ENCODE assay signal across 8 mouse cellular contexts in genomic region chr14:21500154-21501047, GRCm38 (mm10). TPM values are rescaled to one million over a fixed set of nuclear protein-coding genes. Genes with fewer than 3 reads are reported as not detected.
A peak's percentile ranks its signal among the peaks of the same experiment; 100 is the strongest.
DNase-seq lines count a peak whose midpoint lies in the region; ATAC-seq and TF ChIP-seq lines count a peak whose summit lies in the region.

No protein-coding gene starts in this region.

- H3K9ac ChIP-seq in MEL (ENCODE audit: control insufficient read depth, low read depth, low read length, poor library complexity, severe bottlenecking), result peak overlapping the region; percentile 93
- peak overlapping the region; percentile 99 for H3K9ac ChIP-seq in forebrain, postnatal 0 days
- H3K9ac ChIP-seq in lung, embryonic 15.5 days, result peak overlapping the region; percentile 81

- H3K4me2 ChIP-seq in forebrain, postnatal 0 days (ENCODE audit: low read depth), result peak overlapping the region; percentile 90
- peak overlapping the region; percentile 94 for H3K4me2 ChIP-seq in lung, embryonic 15.5 days

- peak; percentile 94 for ATAC-seq in forebrain, postnatal 0 days
- peak; percentile 96 for ATAC-seq in lung, embryonic 15.5 days (ENCODE audit: borderline replicate concordance, extremely low read depth, low FRiP score, low TSS enrichment)

- peak; percentile 100 for DNase-seq in MEL (ENCODE audit: low read depth, low spot score)
- peak; percentile 100 for DNase-seq in cerebellum, adult 2 months
- peak; percentile 100 for DNase-seq in forebrain, postnatal 0 days
- DNase-seq in heart, postnatal 4 days, result peak; percentile 99
- DNase-seq in layer of hippocampus, adult 8-10 months (ENCODE audit: low spot score in 2 of 2), result peak; percentile 100
- peak; percentile 100 for DNase-seq in ovary, adult 18-20 months (ENCODE audit: low spot score)
- peak; percentile 100 for DNase-seq in thymus, postnatal 0 days (ENCODE audit: low spot score)

- H3K27ac ChIP-seq in MEL (ENCODE audit: control insufficient read depth, low read depth, low read length), result peak overlapping the region; percentile 88
- peak overlapping the region; percentile 95 for H3K27ac ChIP-seq in cerebellum, adult 2 months (ENCODE audit: insufficient read depth, low read length)
- peak overlapping the region; percentile 99 for H3K27ac ChIP-seq in forebrain, postnatal 0 days (ENCODE audit: low read depth, low read length)
- peak overlapping the region; percentile 98 for H3K27ac ChIP-seq in lung, embryonic 15.5 days

- H3K36me3 ChIP-seq in MEL (ENCODE audit: control insufficient read depth in 1 of 2, insufficient read depth in 2 of 2, low read length in 2 of 2), result peaks cover 0 to 29% of the 10 kb centered on the region in 2 experiments; a peak in 2 of 4 replicates
- no peaks in the 10 kb centered on the region for H3K36me3 ChIP-seq in forebrain, postnatal 0 days (ENCODE audit: insufficient read depth)
- no peaks in the 10 kb centered on the region for H3K36me3 ChIP-seq in lung, embryonic 15.5 days

- TF ChIP-seq POLR2A in MEL (IDR thresholded peaks at IDR 0.05; ENCODE audit: control insufficient read depth in 1 of 2, insufficient read depth in 1 of 2, low read depth in 1 of 2, low read length in 2 of 2, poor library complexity in 1 of 2), result peak; percentile 60 to 62; a peak in 2 of 4 replicates
- peak; percentile 40; the same call in 1 of the 2 replicates for TF ChIP-seq POLR2A in cerebellum, adult 2 months (IDR thresholded peaks at IDR 0.05; ENCODE audit: borderline replicate concordance, insufficient read depth, low read length)

- H3K9me3 ChIP-seq in MEL (replicated peaks; ENCODE audit: insufficient read depth, low read length), result no peaks in the 10 kb centered on the region
- H3K9me3 ChIP-seq in forebrain, postnatal 0 days (ENCODE audit: low read length), result no peaks in the 10 kb centered on the region
- no peaks in the 10 kb centered on the region for H3K9me3 ChIP-seq in lung, embryonic 15.5 days

- H3K4me3 ChIP-seq in MEL (ENCODE audit: control insufficient read depth in 1 of 2, insufficient read depth in 1 of 2, low read depth in 2 of 2, low read length in 2 of 2), result peak overlapping the region; percentile 82 to 94
- H3K4me3 ChIP-seq in cerebellum, adult 2 months (replicated peaks; ENCODE audit: insufficient read depth, low read depth, low read length), result peak overlapping the region; percentile 82
- peak overlapping the region; percentile 84 for H3K4me3 ChIP-seq in forebrain, postnatal 0 days (ENCODE audit: low read depth, low read length)
- H3K4me3 ChIP-seq in lung, embryonic 15.5 days, result peak overlapping the region; percentile 78

- peak in 2 of 3 experiments; percentile 19; a peak in 2 of 6 replicates for TF ChIP-seq CTCF in MEL (IDR thresholded peaks at IDR 0.05 in 2 of 3, conservative IDR thresholded peaks at IDR 0.05 in 1 of 3; ENCODE audit: control insufficient read depth in 1 of 3, insufficient read depth in 1 of 3, low read depth in 2 of 3, low read length in 3 of 3, poor library complexity in 1 of 3, severe bottlenecking in 1 of 3)
- no peak for TF ChIP-seq CTCF in cerebellum, adult 2 months (IDR thresholded peaks at IDR 0.05; ENCODE audit: borderline replicate concordance, insufficient read depth, low read depth, low read length)
- TF ChIP-seq CTCF in forebrain, postnatal 0 days (IDR thresholded peaks at IDR 0.05; ENCODE audit: low read depth), result peak; percentile 74

- no peaks in the 10 kb centered on the region for H3K27me3 ChIP-seq in MEL (ENCODE audit: control insufficient read depth in 1 of 2, insufficient read depth in 2 of 2, low read length in 2 of 2)
- no peaks in the 10 kb centered on the region for H3K27me3 ChIP-seq in cerebellum, adult 2 months (ENCODE audit: control insufficient read depth, insufficient read depth, low read length)
- H3K27me3 ChIP-seq in forebrain, postnatal 0 days (ENCODE audit: insufficient read depth, low read length), result no peaks in the 10 kb centered on the region
- 0 out of 2 replicates have a peak, but pooled peaks cover 2% of the 10 kb centered on the region for H3K27me3 ChIP-seq in lung, embryonic 15.5 days

- H3K4me1 ChIP-seq in MEL (ENCODE audit: control insufficient read depth in 1 of 2, insufficient read depth in 2 of 2, low read length in 2 of 2), result peaks cover 13 to 25% of the 10 kb centered on the region in 2 experiments
- H3K4me1 ChIP-seq in cerebellum, adult 2 months (ENCODE audit: control insufficient read depth, insufficient read depth, low read length), result no peaks in the 10 kb centered on the region; the same call in 1 of the 2 replicates
- peaks cover 10% of the 10 kb centered on the region; the same call in 1 of the 2 replicates for H3K4me1 ChIP-seq in forebrain, postnatal 0 days (ENCODE audit: insufficient read depth)
- H3K4me1 ChIP-seq in lung, embryonic 15.5 days, result peaks cover 21% of the 10 kb centered on the region

- peak in 1 of 2 experiments; percentile 36; a peak in 2 of 4 replicates for TF ChIP-seq EP300 in MEL (IDR thresholded peaks at IDR 0.05; ENCODE audit: low read depth in 1 of 2, low read length in 2 of 2)

- under 1% methylated on average over 74 of the region's 75 CpGs for WGBS in cerebellum, adult 2 months
- WGBS in forebrain, postnatal 0 days, result 1% methylated on average over 73 of the region's 75 CpGs
- WGBS in lung, embryonic 15.5 days, result under 1% methylated on average over 72 of the region's 75 CpGs

- H3K79me2 ChIP-seq in MEL (ENCODE audit: control insufficient read depth, insufficient read depth, low read length, poor library complexity), result no peaks in the 10 kb centered on the region; the same call in 1 of the 2 replicates

- TF ChIP-seq RAD21 in MEL (IDR thresholded peaks at IDR 0.05; ENCODE audit: low read depth, low read length), result no peak

TF ChIP-seq in MEL, 35 proteins besides CTCF, POLR2A, EP300 and RAD21:
- TF ChIP-seq KAT2A (conservative IDR thresholded peaks at IDR 0.05; ENCODE audit: low read depth, low read length), result peak; percentile 9; the same call in 1 of the 2 replicates
- peak; percentile 75 for TF ChIP-seq HCFC1 (IDR thresholded peaks at IDR 0.05; ENCODE audit: low read depth, low read length)
- peak; percentile 56; the same call in 1 of the 2 replicates for TF ChIP-seq ELF1 (IDR thresholded peaks at IDR 0.05; ENCODE audit: low read depth, low read length)
- peak; percentile 28; the same call in 1 of the 2 replicates for TF ChIP-seq TBP (IDR thresholded peaks at IDR 0.05; ENCODE audit: low read depth, low read length)
- TF ChIP-seq TCF12 (IDR thresholded peaks at IDR 0.05; ENCODE audit: low read depth, low read length), result peak; percentile 66; the same call in 1 of the 2 replicates
- peak; percentile 32; the same call in 1 of the 2 replicates for TF ChIP-seq NRF1 (IDR thresholded peaks at IDR 0.05; ENCODE audit: insufficient read depth, low read depth, low read length, poor library complexity, severe bottlenecking)
- no peak for TF ChIP-seq MEF2A (IDR thresholded peaks at IDR 0.05; ENCODE audit: extremely low read depth, insufficient replicate concordance, low read depth, low read length, poor library complexity, severe bottlenecking)
- no peak for TF ChIP-seq MYB (IDR thresholded peaks at IDR 0.05; ENCODE audit: low read depth, low read length)
- TF ChIP-seq MAZ (IDR thresholded peaks at IDR 0.05; ENCODE audit: low read depth, low read length), result peak; percentile 81
- peak; percentile 82 for TF ChIP-seq CHD2 (IDR thresholded peaks at IDR 0.05; ENCODE audit: low read length)
- peak; percentile 58; the same call in 1 of the 2 replicates for TF ChIP-seq ETS1 (IDR thresholded peaks at IDR 0.05; ENCODE audit: low read depth, low read length)
- TF ChIP-seq NELFE (IDR thresholded peaks at IDR 0.05; ENCODE audit: low read depth, low read length), result peak; percentile 47; the same call in 1 of the 2 replicates
- peak; percentile 67 for TF ChIP-seq SIN3A (IDR thresholded peaks at IDR 0.05; ENCODE audit: low read length)
- TF ChIP-seq ZMIZ1 (IDR thresholded peaks at IDR 0.05; ENCODE audit: low read depth, low read length), result peak; percentile 54; the same call in 1 of the 2 replicates
- no peak for TF ChIP-seq USF1 (IDR thresholded peaks at IDR 0.05; ENCODE audit: low read depth, low read length)

RNA-seq across cellular contexts. Expression of gene Kat6b, which starts 19.2 kb away (rescaled TPM):
- total RNA-seq in MEL (2012; rRNA removed), result 1.8 and 2.5 TPM in 2 replicates
- polyA plus RNA-seq in MEL (2012; ENCODE audit: insufficient read depth in 1 of 2, insufficient read length in 2 of 2, low read depth in 1 of 2, low replicate concordance in 2 of 2, missing spikeins in 1 of 2), result 1 to 10 TPM in 1 of 2 experiments, not detected in 1; 5.4 TPM
- polyA plus RNA-seq in cerebellum, adult 2 months (2012; rRNA removed), result 22.5 and 24.7 TPM in 2 replicates
- total RNA-seq in forebrain, postnatal 0 days (2014; rRNA removed), result 29.9 and 35.8 TPM in 2 replicates
- 10.0 and 16.9 TPM in 2 replicates for polyA plus RNA-seq in forebrain, postnatal 0 days (2015; fragmentation: Nextera tagmentation; extraction: Ambion mirVana)
- 10 to 100 TPM; 38.7 to 39.5 TPM for total RNA-seq in heart, postnatal 4 days (2021)
- total RNA-seq in layer of hippocampus, adult 8-10 months (2022), result 100 to 1,000 TPM; 102 to 111 (median 107) TPM
- polyA plus RNA-seq in lung, embryonic 15.5 days (2015; fragmentation: Nextera tagmentation; extraction: Ambion mirVana), result 11.4 and 12.0 TPM in 2 replicates
- polyA plus RNA-seq in thymus, postnatal 0 days (2015; fragmentation: Nextera tagmentation; extraction: Ambion mirVana), result 5.5 and 8.1 TPM in 2 replicates

Comparison
In these comparisons a context has a peak if more than half of its experiments do, and no peak if none do; other contexts are left out.
1. Peak in every context shown above with its lines: DNase-seq, ATAC-seq, H3K4me3 ChIP-seq and H3K27ac ChIP-seq.